Mouse (Mus musculus) kidney, postnatal 4 days (tissue): Measurements from ENCODE around the gene Jakmip3.

Experiments used
- DNase-seq, 2 experiments: peaks; one replicate each; pipeline ENCODE4 v3.0.0; 2021; ENCODE audit warnings: mixed read lengths in 2 of 2

Gene Jakmip3

DNA sequence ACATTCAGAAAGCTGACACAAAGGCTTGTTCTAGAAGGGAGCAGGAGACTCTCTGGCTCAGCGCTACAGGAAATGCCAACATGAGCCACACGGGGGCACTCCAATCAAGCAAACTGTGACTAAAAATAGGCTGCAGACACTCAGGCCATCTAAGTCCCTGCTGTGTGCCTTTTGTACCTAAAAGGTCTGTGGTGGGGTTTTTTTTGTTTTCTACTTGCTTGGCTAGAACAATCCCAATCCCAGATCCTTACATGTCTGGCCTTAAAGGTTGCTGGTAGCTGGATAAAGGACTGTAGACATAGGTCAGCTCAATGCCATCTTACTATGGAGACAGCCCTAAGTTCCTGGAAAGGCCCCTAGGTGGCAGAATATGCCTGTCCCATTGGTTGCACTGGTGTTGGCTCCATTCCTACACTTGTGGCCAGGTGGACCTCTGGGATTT lies 127.7 kb downstream of the Jakmip3 start:
- peak; percentile 83 for DNase-seq

DNA sequence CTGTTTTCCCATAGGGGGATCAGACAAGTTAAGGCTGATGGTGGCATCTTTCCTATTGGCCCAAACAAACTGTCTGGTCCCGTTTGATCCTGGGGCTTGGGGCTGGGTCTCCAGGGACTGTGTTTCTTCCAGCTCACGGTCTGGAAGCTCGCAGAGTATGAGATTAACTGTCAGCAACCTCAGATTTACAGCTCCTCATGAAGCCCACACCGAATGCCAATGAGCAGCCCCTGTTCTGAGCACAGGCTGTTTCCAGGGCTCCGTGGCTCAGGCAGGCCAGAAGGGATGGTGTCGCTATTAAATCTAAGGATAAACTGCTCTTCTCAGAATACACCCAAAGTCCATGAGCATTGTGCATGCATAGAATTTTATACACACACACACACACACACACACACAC lies 133.7 kb downstream of the Jakmip3 start:
- no peak for DNase-seq

DNA sequence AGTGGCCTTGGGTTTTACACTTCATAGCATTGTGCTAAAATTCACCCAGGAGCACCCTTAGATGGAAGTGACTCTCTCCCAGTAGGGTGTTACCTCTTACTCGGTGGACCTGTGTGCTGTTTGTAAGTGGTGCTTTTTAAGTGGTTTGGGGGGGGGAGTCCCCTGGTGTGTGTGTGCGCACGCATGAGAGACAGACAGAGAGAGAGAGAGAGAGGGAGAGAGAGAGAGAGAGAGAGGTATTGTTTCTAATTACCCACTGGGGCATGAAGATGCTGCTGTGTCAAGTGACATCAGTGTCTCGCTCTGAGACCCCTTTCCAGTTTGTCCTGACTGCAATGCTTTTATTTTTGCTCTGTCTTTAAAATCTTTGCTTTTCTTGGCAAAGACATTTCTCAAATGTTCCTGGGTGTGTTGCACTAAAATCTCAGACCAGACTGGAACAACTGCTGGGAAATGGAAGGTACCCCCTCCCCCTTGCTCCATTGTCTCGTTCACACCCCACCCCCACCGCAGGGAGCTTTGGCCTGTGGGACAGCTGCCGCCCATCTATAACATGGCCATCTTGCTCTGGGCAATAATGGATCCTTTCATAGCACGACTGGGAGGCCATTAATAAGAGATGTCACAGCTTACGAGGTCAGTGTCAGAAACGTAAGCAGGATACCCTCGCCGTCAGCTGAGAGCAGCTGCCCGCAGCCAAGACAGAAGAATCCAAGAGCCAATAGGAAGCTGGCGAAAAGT lies 134.7 kb downstream of the Jakmip3 start:
- no peak for DNase-seq

DNA sequence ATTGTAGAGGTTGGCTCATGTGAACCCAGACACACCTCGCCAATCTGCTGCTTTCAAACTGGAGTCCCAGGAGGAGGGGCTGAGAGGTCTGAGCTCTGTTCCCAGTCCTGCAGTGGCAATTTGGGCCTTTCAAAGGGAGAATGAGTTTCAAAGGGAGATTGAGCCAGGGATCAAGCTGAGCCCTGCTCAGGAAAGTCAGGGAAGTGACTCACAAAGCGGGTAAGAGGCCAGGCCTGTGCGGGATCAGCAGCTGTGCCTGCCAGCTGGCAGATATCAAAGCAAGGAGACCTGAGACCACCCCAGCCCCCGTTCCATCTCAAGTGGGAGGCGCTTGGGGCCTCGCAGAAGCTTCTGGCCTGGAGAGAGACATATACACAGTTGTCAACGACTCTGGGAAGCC lies 136.8 kb downstream of the Jakmip3 start:
- DNase-seq: peak in 1 of 2 experiments; percentile 21

DNA sequence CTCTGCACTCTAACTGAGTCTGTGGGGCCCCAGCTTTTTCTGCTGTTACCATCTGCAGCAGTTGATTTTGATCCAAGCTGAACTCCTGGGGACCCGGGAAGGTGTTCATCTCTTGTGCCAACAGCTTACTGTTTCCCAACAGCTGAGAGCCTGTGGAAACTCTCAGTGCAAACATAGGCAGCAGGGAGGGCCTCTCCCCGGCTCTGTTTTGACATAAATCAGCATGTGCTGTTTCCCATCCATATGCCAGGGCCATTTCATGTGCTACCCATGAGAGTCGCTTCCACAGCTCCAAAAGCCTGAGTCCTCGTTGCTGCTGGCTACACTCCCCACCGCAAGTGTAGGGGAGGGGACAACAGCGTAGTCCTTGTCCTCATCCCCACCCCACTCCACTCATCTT lies 137.7 kb downstream of the Jakmip3 start:
- DNase-seq: no peak

DNA sequence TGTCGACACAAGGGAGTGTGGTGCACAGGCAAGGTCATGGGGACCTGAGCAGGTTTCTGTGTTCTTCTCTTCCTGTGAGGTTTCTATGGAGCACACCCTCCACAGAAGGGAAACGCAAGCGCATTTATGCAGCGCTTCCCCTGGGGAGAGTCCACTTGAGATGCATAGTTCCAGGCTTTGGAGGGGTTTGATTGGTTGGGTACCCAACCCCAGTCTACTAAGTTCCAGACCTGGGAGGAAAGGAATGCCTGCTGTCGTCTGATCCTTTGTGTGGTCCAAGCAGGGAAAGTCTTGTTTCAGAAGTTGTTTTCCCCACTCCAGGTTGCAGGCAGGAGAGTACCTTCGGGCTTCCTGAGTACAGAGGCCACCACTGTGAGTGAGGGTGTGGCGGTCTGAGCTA lies 138.6 kb downstream of the Jakmip3 start:
- DNase-seq: no peak

DNA sequence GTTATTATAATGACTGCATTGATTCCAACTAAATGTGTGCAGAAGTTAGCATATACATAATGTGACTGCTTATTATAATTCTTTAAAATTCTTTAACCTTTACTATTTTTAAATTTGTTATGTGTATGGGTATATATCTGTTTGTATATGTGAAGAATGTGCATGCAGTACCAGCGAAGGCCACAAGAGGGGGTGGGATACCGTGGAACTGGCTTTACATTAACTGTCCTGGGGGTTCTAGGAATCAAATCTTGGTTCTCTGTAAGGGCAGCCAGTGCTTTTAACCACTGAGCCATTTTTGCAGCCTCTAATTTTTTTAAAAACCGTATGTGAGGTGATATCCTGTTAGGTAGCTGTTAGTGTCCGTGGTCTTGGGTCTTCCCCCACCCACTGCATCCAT lies 140.2 kb downstream of the Jakmip3 start:
- DNase-seq: peak; percentile 23 to 33

DNA sequence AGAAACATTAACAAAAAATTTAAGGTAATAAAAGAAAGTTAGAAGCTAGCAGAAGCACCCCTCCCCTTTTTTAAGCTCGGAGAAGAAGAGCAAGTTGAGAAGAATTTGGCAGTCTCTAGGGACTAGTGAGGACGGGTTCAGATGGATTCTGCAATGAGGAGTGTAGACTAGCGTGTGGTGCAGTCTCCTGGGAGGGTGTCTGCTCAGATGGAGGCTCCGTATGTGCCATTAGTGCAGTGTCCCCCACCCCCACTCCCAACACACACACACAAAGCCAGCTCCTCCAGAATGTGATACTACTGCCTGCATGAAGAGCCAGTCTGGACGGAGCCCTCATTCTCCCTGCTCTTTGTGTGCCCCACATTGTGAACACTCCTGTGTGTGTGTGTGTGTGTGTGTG lies 140.6 kb downstream of the Jakmip3 start:
- no peak for DNase-seq

DNA sequence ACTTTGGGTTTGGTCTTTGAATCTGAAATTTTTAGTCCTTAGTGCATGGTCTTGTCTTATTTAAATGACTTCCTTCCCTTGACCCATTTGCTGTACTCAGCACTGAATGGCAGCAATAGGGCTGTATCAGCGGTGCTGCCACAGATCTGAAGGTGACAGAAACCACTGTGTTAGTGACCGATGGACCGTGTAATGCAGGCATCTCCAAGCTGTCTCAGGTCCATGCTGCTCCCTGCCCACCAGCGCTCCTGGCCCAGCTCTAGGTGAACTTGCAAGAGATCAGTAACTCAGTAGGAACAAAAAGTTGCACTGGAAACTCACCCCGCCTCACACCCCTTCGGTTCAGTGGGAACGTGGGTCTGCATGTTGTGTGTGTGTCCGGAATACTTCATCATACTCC lies 141.8 kb downstream of the Jakmip3 start:
- DNase-seq: peak in 1 of 2 experiments; percentile 14

DNA sequence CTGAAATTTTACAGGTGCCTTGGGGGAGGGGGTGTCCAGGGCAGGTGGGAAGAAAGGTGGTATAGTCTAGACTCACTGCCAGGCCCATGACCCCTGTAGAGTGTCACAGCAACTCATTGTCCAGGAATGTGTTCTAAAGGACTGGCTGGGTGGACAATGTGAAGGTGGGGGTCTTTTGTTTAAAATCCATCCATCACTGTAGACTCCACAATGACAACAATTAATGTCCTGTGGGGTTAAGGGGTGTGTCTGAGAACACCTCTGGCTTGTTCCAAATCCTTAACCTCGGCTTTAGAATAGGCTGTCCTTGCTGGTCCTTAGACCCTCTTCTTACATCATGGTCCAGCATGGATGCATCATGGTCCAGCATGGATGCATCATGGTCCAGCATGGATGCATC lies 143.8 kb downstream of the Jakmip3 start:
- DNase-seq: no peak

DNA sequence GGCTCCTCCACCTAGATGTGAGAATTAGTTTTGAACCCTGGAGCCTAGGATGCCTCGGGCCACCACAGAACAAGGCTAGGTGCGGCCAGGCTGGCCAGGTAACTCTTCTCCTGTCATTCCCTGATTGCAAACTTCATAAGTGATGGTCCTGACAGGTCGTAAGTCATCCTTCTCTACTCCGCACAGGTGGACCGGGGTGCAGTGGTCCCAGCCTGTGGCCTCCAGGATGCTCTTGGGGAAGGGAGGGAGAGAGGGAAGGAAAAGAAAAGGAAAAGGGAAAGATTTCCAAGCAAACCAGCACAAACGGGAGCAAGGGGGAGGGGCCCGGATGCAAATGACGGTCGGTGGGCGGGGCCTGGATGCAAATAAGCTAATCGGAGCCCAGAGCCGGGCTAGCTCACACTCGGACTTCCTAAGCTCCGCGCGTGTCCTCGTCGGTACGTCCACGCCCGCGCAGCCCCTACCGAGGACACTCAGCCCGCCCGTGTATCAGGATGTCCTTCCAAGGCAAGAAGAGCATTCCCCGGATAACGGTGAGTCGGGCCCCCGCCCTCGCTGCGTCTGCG lies 145.2 kb downstream of the Jakmip3 start, which contains the start of gene Dpysl4:
Gene Dpysl4, plus strand, starts transcription at position 373 of the 566 bp plus-strand sequence.
- peak; percentile 89 to 91 for DNase-seq

DNA sequence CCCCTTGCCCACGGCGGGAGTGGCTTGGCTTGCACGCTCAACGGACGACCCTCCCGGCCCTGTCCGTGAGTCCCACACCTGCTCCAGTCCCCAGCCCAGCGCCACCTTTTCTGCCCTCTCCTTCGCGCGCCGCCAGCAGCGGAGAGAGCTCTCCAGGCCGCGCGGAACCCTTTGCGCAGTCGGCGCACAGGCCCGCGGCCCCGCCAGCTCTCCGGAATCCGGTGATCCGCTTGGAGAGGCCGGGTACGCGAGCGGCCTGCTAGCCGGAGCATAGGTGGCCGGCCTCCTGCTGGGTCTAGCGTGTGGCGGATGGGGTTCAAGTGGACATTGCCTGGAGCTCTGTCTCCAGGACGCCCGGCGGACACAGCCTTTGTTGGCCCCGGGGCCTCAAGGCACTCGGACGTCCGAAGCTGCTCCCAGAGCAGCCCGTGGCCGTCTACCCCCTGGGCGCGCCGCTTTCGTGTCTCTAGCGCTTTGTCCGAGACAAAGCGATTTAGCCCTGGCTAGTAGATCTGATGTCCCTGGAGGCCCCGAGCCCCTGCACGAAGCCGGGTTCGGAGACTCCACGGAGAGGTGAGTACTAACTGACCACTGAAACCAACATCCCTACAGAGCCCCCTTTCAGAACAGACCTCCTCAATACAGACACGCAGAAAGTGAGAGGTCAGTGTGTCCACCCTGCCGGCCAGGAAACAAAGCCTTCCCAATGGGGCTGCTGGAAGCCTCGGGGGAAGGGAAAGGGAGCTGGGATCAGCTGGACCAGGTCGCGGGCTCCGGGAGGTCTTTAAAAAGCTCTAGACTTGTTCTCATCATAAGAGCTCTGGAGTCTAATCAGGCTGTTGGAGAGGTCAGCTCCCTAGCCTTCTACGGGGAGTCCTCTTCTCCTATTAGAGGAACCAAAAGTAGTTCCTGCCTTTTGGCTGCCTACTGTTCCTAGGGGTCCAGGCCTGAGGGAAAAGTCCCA lies 145.9 kb downstream of the Jakmip3 start:
- peak; percentile 67 to 72 for DNase-seq

DNA sequence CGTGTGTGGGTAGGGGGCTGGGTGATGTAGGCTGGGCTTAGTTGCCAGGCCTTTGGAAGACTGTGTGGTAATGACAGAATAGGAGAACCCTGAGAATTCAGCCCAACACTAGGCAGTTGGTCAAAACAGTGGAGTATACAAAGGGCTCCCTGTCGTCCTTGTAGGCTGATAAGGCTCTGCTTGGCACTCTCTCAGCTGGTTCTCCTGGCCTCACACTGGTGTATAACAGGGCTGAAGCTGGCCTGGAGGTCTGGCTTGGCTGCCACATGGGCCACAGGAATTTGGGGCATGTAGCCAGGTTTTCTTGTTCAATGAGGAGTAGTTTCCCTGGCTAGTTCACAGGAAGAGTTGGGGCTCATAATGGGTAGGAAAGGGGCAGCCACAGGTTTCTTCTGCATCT lies 147.3 kb downstream of the Jakmip3 start:
- DNase-seq: no peak

DNA sequence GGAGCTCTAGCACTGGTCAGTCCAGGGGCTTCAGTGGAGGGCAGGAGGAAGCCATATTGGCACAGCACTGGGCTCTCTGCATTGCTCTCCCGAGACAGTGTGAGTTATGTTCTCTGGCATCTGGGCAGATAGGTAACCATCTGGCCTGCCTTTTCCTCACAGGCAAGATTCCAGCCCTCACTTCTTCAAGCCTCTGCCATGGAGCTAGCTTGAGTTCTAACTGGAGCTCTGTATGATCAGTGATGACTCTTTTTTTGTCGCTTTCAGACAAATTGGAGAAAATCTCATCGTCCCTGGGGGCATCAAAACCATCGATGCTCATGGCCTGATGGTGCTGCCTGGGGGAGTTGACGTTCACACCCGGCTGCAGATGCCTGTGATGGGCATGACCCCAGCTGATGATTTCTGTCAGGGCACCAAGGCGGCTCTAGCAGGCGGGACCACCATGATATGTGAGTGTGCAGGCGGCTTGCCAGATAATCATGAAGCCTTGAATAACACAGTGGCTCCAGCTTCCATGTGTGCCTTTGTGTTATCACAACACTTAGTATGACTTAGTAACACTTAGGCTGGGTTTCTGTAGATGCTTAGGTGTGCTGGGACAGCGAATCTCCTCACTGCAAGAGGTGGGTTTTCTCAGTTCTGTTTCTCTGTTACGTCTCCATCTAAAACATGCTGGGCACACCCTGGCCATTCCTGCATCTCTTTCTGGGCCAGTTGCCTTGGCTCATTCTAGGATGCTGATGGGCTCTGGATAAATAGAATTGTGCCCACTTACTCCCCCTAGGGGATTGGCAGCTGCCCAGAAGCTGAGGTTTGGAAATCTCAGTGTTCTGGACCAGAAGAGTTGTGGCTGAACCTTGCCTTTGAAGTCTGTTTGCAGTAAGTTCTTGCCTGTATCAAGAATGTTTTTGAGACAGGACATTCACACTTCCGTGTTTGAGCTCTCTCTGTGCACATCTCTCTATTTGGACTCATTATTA lies 149.7 kb downstream of the Jakmip3 start:
- peak in 1 of 2 experiments; percentile 21 for DNase-seq

DNA sequence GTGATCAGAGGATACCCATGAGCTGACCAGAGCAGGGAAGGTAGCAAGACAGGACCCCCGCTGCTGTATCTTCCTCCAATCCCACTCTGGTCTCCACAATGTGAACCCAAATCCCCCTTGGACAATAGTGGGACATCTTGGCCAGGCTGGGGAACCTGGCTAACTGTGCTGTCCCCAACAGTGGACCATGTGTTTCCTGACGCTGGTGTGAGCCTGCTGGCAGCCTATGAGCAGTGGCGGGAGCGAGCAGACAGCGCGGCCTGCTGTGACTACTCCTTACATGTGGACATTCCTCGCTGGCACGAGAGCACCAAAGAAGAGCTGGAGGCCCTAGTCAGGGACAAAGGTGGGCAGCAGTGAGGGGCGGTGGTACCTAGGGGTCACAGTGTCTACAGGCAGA lies 151.2 kb downstream of the Jakmip3 start:
- no peak for DNase-seq

DNA sequence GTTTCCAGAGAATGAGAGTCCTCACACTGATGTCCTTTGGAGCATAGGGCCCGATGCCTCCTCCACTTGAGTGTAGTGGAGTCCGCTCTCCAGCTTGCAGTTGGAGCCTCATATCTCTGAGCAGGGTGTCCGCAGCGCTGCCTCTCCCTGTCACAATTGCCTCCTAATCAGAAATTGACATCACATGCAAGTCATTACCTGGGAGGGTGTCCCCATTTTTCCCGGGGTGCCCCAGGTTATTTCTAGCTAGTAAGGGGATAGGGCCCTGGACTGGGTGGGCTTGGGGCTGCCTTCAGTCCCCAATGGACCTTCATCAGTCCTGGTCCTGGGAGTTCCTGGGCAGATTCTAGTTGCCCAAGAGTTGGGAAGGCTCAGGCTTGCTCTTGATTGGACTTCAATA lies 152.1 kb downstream of the Jakmip3 start:
- DNase-seq: no peak

DNA sequence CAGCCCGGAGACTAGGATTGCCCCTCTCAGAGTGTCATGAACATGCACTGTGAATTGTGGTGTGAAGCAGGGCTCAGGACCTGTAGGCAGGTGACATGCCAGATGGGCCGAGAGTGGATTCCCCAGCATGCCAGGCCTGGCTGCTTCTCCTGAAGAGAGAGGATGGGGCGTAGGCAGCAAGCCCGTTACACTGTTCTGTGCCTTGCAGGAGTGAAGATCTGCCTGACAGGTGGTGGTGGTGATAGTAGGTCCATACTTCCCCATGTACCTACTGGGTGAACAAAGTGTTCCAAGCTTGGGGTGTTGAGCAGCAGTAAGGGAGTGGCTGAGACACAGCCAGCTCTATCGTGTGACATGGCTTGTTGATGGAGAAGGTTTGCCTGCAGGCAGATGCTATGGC lies 152.6 kb downstream of the Jakmip3 start:
- DNase-seq: no peak

DNA sequence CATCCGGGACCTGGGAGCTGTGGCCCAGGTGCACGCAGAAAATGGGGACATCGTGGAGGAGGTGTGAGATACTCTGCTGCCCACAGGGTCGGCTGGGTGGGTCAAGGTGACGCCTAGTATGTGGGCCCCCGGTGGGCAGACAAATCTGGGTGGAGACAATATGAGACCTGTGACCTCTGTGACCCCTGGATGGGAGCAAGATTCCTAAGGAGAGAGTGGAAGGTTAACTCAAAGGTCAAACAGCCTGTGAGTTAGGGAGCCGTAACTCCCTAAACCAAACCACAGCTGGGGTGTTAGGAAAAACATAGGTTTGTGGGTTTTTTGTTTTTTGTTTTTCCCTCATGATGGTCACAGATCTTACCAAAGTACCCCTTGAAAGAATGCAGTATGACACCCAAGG lies 153.3 kb downstream of the Jakmip3 start:
- no peak for DNase-seq

DNA sequence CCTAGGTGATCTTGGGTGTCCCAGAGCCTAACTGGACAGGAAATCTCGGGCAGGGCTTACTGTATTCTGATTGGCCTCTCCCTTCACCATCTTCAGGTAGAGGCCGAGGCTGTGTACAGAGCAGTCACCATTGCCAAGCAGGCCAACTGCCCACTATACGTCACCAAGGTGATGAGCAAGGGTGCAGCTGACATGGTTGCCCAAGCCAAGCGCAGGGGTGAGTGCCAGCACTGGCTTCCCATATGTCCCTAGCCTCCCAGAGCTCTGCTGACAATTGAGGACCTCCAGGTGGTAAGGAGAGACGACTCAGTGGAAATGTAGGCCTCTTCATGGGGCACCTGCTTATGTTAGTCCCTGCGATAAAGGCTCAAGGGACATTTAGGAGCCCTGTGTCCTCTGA lies 154.2 kb downstream of the Jakmip3 start:
- no peak for DNase-seq

DNA sequence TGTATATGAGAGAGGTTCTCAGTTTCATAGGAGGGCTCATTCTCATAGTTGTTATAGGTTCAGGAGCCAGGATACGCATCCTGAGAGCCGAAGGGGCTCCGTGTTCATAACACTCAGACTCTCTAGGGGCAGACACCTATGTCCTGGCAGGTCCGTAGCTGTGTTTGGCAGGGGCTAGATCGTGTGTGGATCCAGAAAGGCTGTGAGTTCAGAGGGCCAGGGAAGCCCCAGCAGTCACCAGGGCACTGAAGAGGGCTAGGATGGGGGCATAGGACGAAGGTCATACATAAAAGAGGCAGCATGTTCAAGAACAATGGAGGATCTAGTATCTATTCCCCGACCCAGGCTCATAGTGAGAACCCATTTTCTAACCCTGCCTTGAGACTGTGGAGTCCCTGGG lies 154.8 kb downstream of the Jakmip3 start:
- no peak for DNase-seq

DNA sequence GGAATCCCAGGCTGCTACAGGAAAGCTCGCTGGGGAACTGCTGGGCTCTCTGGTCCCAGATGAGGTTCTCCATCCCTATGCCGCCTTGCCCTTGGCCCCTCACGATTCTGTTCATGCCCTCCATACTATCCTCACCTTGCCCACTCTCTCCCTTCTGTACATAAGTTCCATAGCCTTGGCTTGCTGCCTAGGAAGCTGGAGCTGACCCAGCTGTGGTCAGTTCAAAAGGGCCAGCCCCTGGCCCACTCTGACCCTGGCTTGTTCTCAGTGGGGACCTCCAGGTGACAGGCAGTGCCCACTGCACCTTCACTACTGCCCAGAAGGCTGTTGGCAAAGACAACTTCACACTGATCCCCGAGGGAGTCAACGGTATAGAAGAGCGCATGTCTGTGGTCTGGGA lies 155.9 kb downstream of the Jakmip3 start:
- no peak for DNase-seq

DNA sequence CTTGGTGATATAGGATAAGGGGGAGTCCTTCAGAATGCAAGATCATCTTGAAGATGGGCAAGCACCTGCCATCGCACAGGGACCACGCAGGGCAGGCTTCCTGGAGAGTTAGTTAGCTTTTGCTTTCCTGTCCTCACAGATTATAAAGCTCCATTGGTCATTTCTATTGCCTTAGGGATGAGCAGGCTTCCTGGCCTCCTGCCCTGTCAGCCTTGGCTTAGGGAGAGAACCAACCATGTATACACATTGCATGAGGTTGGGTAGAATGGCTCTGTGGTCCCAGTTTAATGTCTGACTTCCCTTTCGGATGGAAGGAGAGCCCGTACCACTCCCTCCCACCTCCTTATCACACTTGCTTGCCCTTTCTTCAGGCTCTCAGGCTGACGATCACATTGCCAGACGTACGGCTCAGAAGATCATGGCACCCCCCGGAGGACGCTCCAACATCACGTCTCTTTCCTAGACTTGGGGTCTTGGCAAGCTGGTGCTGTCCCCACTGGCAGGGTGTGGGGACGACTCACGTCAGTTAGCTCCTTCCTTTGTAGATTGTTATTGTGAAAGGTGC lies 160.1 kb downstream of the Jakmip3 start:
- DNase-seq: no peak
